Mouse (Mus musculus) lung, embryonic 14.5 days (tissue): ENCODE results near the gene Rpf2. TPM values are rescaled to one million over a fixed set of nuclear protein-coding genes. Genes with fewer than 3 reads are reported as not detected.
A peak's percentile ranks its signal among the peaks of the same experiment; 100 is the strongest.

Experiments used
- ATAC-seq: fragments of 200-750 bp; cut with Nextera tagmentation; 2 replicates; pipeline ENCODE4 v1.8.0; 2017; ENCODE audit warnings: mild to moderate bottlenecking, moderate TSS enrichment, moderate library complexity; ENCODE audit not compliant: insufficient read depth
- DNase-seq: peaks from one replicate; pipeline ENCODE4 v3.0.0-alpha.2; 2015
- H3K27ac ChIP-seq: fragments of 300-500 bp; sonication (generic); 2 replicates; pipeline ENCODE4 v1.5.1; 2014; ENCODE audit warnings: low read depth, mild to moderate bottlenecking, moderate library complexity
- H3K27me3 ChIP-seq: fragments of 300-500 bp; sonication (generic); 2 replicates; pipeline ENCODE4 v1.6.1; 2014; ENCODE audit warnings: low read length, control low read depth; ENCODE audit not compliant: insufficient read depth
- H3K36me3 ChIP-seq: fragments of 300-500 bp; sonication (generic); 2 replicates; pipeline ENCODE4 v1.6.1; 2014; ENCODE audit warnings: control low read depth; ENCODE audit not compliant: insufficient read depth
- H3K4me1 ChIP-seq: fragments of 300-500 bp; sonication (generic); 2 replicates; pipeline ENCODE4 v1.6.1; 2014; ENCODE audit warnings: antibody characterized with exemption, control low read depth; ENCODE audit not compliant: insufficient read depth
- H3K4me2 ChIP-seq: fragments of 300-500 bp; sonication (generic); 2 replicates; pipeline ENCODE4 v1.6.1; 2014; ENCODE audit warnings: mild to moderate bottlenecking
- H3K4me3 ChIP-seq: fragments of 300-500 bp; sonication (generic); 2 replicates; pipeline ENCODE4 v1.5.1; 2014; ENCODE audit warnings: low read depth, low read length
- H3K9ac ChIP-seq: fragments of 300-500 bp; sonication (generic); 2 replicates; pipeline ENCODE4 v1.6.1; 2014
- H3K9me3 ChIP-seq: fragments of 300-500 bp; sonication (generic); 2 replicates; pipeline ENCODE4 v1.6.1; 2016; ENCODE audit warnings: low read depth, low read length, control low read depth
- CTCF ChIP-seq: IDR thresholded peaks from 2 replicates; pipeline ENCODE4 v1.5.1; 2016; ENCODE audit warnings: antibody characterized with exemption, low read depth
- WGBS: fragments of 180-500 bp; shearing (Covaris S2); extraction: QIAGEN DNeasy Blood & Tissue Kit; methylation state at CpG from one replicate; pipeline ENCODE4 v1.1.7; 2014; 5-methylcytosine and 5-hydroxymethylcytosine counted together
- polyA plus RNA-seq: library from polyadenylated mRNA; unstranded; fragments of >200 nt; fragmentation: Nextera tagmentation; extraction: Ambion mirVana; gene quantifications from 2 replicates; pipeline ENCODE4 v1.2.1, GENCODE M21; 2014

The Rpf2 gene
- polyA plus RNA-seq, 1 experiment from 2014 or later: 72.7 TPM

- no peaks in the 10 kb centered on the region for H3K27me3 ChIP-seq
- H3K4me1 ChIP-seq: no peaks in the 10 kb centered on the region
- no peak overlapping the region for H3K27ac ChIP-seq
- no peak for DNase-seq
- no peak overlapping the region for H3K4me3 ChIP-seq
- peaks cover 29% of the 10 kb centered on the region for H3K36me3 ChIP-seq
- no peak overlapping the region for H3K9ac ChIP-seq
- no peak for TF ChIP-seq CTCF
- H3K9me3 ChIP-seq: no peaks in the 10 kb centered on the region
- no peak overlapping the region for H3K4me2 ChIP-seq
- WGBS: 68% methylated on average over 3 of the region's 3 CpGs
- ATAC-seq: no peak
Observed at GRCm38 (mm10) chr10:40218874-40219273, 28.0 kb downstream of the Rpf2 start.

GRCm38 (mm10) chr10:40212443-40213169 lies 34.2 kb downstream of the Rpf2 start:
- H3K4me3 ChIP-seq: no peak overlapping the region
- H3K27me3 ChIP-seq: no peaks in the 10 kb centered on the region
- H3K4me1 ChIP-seq: no peaks in the 10 kb centered on the region
- peak; percentile 97 for DNase-seq
- no peaks in the 10 kb centered on the region for H3K9me3 ChIP-seq
- peak; percentile 95 for ATAC-seq
- WGBS: 35% methylated on average over 13 of the region's 13 CpGs
- no peak overlapping the region for H3K4me2 ChIP-seq
- no peak overlapping the region for H3K9ac ChIP-seq
- H3K36me3 ChIP-seq: no peaks in the 10 kb centered on the region
- peak; percentile 97 for TF ChIP-seq CTCF
- H3K27ac ChIP-seq: no peak overlapping the region

GRCm38 (mm10) chr10:40195001-40195400 lies 51.8 kb downstream of the Rpf2 start:
- ATAC-seq (no peak), DNase-seq (no peak)
- Histone ChIP-seq H3K36me3 (no peaks in the 10 kb centered on the region), H3K27me3 (no peaks in the 10 kb centered on the region), H3K4me2 (no peak overlapping the region), H3K4me3 (no peak overlapping the region), H3K27ac (no peak overlapping the region), H3K9ac (no peak overlapping the region), H3K9me3 (no peaks in the 10 kb centered on the region), H3K4me1 (no peaks in the 10 kb centered on the region)
- TF ChIP-seq CTCF: no peak
- 78% methylated on average over 6 of the region's 6 CpGs for WGBS

DNA sequence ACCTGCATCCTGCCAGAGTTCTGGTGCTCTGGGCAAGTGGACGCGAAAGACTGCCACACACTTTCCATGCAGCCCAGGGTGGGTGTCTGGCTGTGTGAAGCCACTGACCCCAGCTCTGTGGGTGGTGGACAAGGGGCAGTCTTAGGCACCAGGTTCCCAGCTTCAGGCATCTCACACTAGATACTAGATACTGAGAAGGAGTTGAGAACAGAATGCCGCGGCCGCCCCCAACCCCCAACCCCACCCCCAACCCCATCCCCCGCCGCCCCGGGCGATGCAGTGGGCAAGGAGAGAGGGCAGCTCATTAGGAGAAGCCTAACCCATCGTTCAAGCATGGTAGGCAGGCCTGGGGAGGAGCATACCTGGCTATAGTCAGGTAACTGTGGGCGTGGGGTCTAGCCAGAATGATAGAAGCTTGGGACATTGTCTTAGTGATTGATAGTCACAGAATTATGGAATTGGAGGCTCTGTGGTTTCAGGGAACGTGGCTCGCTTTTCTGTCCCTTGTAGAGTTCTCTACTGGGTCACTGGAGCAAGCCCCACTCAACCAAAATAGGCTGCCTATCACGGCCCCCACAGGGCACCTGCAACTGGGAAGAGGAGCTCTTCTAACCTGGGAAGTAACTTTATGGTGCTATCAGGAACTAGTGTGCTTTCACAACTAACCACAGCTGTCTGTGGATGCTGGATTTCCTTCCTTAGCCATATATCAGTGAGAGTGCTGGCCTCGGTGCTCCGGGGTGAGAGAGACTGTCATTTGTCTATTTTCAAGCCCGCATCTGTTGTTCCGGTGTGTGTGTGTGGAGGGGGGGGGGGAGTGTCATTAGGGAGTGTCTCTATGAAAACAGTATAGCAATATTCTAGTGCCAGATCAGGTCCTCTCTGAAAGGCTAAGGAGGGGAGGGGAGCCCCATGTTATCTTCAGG lies 54.6 kb downstream of the Rpf2 start:
- no peak overlapping the region for H3K27ac ChIP-seq
- TF ChIP-seq CTCF: no peak
- peak overlapping the region; percentile 55 for H3K4me2 ChIP-seq
- peak overlapping the region; percentile 10 for H3K4me3 ChIP-seq
- no peaks in the 10 kb centered on the region for H3K9me3 ChIP-seq
- no peak for DNase-seq
- H3K27me3 ChIP-seq: no peaks in the 10 kb centered on the region
- no peaks in the 10 kb centered on the region for H3K36me3 ChIP-seq
- WGBS: 50% methylated on average over 18 of the region's 18 CpGs
- no peak for ATAC-seq
- H3K4me1 ChIP-seq: no peaks in the 10 kb centered on the region
- no peak overlapping the region for H3K9ac ChIP-seq

DNA sequence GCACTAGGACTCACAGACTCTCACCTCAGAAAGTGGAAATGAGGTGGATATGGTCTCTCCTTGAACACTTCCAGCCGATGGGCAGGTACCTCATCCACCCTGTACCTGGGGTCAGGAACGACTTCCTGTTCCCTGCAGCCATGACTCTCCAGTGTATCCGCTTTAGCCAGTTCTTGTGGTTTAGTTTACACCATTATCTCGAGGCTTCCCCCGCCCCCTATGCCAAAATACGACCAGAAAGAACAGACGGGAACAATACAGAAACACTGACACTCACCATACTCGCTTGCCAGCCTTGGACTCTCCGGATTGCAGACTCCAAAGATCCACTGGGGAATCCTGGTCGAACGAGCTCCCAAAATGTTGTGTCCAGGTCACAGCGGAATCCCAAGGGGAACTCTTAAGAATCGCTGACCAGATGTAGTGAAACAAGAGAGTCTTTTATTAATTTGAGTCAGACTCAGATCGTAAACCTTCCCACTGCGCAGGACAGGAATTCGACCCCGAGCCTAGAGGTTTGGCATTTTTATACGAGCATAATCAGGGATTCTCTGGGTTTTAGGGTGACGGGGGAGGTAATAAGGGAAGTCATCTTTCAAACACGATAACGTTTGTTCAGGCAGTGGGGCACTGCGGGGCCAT lies 55.4 kb downstream of the Rpf2 start:
- no peak overlapping the region for H3K9ac ChIP-seq
- peak overlapping the region; percentile 55 for H3K4me2 ChIP-seq
- no peaks in the 10 kb centered on the region for H3K27me3 ChIP-seq
- no peak overlapping the region for H3K27ac ChIP-seq
- WGBS: 29% methylated on average over 22 of the region's 22 CpGs
- peak; percentile 28 for DNase-seq
- no peaks in the 10 kb centered on the region for H3K4me1 ChIP-seq
- H3K4me3 ChIP-seq: peak overlapping the region; percentile 10
- no peaks in the 10 kb centered on the region for H3K36me3 ChIP-seq
- ATAC-seq: no peak
- no peak for TF ChIP-seq CTCF
- no peaks in the 10 kb centered on the region for H3K9me3 ChIP-seq

DNA sequence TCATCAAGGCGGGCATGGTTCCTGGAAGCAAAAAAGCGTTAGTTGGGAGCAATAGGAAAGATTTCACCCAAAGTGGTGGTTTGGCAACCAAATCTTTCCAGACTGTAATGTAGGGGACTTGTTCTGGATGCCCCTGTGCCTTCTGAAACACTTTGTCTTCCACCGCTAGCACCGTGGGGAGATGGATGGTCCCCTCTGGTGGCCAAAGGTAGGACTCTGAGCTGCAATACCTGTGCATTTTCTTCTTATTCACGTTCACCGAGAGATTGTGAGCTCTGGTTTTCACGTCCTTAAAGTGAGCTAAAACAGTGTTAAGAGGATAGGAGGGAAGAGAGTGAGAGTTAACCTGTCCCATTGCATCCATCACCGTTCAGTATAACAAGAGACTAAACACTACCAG lies 56.0 kb downstream of the Rpf2 start:
- DNase-seq: no peak
- 79% methylated on average over 8 of the region's 8 CpGs for WGBS
- Histone ChIP-seq H3K9ac (no peak overlapping the region), H3K27me3 (no peaks in the 10 kb centered on the region), H3K4me2 (no peak overlapping the region), H3K4me1 (no peaks in the 10 kb centered on the region), H3K9me3 (no peaks in the 10 kb centered on the region), H3K4me3 (no peak overlapping the region), H3K36me3 (no peaks in the 10 kb centered on the region), H3K27ac (no peak overlapping the region)
- no peak for TF ChIP-seq CTCF
- ATAC-seq: no peak

- H3K4me2 ChIP-seq: no peak overlapping the region
- no peaks in the 10 kb centered on the region for H3K27me3 ChIP-seq
- no peak overlapping the region for H3K27ac ChIP-seq
- no peaks in the 10 kb centered on the region for H3K9me3 ChIP-seq
- TF ChIP-seq CTCF: no peak
- H3K36me3 ChIP-seq: no peaks in the 10 kb centered on the region
- no peaks in the 10 kb centered on the region for H3K4me1 ChIP-seq
- DNase-seq: no peak
- no peak overlapping the region for H3K9ac ChIP-seq
- no peak for ATAC-seq
- H3K4me3 ChIP-seq: no peak overlapping the region
- WGBS: 89% methylated on average over 2 of the region's 2 CpGs
Observed at GRCm38 (mm10) chr10:40189689-40190088, 57.1 kb downstream of the Rpf2 start.
